Mouse (Mus musculus) CD8-positive naive resting alpha-beta T cell, adult 2 months (primary cell): ENCODE results near the gene T2.

ENCODE experiments used
- DNase-seq, 2 experiments: peaks; one replicate each; pipeline ENCODE4 v3.0.0; 2022; ENCODE audit warnings: low read depth in 2 of 2, low spot score in 2 of 2

Gene T2

DNA sequence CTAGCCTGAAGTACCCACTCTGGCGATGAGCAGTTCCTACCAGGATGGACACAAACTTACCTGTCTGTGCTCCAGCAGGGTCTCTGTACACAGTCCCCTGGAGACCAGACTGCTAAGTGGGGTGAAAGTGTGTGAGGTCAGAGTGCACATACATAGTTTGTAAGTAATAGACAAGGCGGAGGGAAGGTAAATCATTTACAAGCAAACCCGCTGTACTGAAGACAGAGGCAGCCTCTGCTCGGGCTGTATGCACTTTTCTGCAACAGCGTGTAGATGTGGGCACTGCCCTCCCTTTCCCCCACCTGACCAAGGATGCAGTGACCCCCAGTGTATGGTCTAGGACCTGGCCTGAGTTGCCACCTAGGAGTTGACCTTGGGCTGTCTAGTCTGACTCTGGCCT is 57.9 kb downstream of the T2 start:
- no peak for DNase-seq

DNA sequence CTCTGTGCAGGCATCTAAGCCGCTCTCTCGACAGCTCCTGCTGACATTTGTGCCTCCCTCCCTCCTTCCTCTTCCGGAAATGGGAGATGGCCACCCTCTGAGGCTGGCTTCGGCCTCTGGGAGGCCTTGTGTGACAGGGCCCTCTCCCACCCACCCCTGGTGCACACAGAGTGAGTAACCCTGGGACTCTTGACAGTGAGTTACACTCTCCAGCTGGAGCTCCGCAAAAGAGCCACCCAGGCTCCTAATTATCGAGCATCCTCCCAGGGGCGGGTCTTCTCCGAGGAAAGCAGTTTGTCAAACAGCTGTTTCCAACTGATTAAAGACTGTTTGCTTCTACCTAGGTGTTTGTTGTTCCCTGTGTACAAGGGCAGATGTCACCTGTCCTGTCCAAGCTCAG is 59.7 kb downstream of the T2 start:
- DNase-seq, result no peak

DNA sequence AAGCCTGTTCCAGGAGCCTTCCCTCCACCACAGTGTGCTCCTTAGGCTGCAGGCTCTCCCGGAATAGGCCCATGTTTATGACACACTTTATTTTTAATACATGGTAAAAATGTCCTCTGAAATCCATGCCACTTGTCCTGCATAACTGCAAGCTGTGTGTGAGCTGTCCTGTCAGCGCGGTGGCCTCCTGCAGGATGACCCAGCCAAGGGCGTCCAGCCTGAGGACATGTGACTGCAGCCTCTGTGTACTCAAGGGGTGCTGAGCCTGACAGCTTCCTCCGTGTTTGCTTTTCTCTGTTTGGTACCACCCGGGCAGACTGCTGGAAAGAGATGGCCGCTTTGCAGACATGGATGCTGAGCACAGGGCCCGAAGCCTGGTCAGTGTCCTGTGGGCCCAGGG is 61.1 kb downstream of the T2 start:
- DNase-seq, result no peak

DNA sequence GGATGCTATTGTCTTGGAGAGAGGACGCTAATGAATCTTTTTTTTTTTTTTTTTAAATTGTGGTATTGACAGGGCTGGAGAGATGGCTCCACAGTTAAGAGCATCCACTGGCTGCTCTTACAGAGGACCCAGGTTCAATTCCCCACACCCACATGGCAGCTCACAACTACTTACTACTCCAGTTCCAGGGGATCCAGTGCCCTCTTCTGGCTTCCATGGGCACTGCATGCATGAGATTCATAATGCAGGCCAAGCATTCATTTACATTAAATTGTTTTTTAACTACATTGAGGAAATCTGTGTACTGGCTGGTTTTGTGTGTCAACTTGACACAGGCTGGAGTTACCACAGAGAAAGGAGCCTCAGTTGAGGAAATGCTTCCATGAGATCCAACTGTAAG is 64.9 kb downstream of the T2 start:
- no peak for DNase-seq

DNA sequence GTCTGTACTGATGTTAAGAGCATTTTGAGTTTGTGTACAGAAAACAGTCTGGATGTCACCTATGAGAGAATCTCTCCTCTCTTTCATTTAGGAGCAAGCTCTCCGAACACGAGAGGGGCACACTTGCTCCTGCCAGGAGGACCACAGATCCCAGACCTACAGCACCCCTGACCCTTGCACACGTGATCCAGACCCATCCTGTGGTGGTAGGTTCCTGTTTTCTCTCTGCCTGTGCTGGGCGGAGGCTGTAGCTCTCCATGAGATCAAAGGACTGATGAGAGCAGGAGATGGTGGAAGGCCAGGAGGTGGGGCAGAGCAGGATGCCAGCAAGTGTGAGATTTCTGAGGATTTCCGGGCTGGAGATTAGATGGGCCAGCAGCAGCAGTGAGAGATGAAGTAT is 65.7 kb downstream of the T2 start:
- DNase-seq, result no peak

DNA sequence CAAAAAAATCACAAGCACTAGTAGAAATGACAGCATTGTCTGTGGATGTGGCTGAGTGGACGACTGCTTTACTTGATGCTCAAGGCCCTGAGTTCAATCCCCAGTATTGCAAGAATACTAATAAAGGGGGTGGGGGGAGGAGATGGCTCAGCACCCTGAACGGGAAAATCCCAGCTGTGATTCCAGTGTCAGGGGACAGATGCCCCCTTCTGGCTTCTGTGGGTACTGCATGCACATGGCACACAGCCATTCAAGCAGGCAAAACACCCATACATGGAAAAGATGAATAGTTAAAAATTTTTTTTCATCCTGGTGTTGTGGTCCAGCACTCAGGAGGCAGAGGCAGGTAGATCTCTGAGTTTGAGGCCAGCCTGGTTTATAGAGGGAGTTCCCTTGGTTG is 67.5 kb downstream of the T2 start:
- DNase-seq, result peak; percentile 7 to 24

DNA sequence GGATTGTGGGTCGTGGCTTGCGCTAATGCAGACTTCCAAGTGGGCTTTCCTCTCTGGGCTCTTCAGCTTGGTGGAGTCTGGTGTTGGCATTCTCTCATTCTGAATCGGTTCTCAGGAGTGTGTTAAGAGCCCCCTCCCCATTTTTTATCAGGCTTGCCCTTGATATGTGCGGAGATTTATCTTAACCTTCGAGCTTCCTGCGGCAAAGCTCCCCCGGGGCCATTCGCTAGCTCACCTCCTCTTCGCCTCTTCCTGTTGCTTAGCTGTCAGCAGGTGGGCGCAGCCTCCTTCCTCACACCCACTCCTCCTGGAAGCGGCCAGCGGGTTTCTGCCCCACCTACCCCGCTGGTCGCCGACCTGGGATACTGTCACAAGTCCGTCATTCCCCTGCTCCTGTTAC is 73.6 kb downstream of the T2 start:
- no peak for DNase-seq

DNA sequence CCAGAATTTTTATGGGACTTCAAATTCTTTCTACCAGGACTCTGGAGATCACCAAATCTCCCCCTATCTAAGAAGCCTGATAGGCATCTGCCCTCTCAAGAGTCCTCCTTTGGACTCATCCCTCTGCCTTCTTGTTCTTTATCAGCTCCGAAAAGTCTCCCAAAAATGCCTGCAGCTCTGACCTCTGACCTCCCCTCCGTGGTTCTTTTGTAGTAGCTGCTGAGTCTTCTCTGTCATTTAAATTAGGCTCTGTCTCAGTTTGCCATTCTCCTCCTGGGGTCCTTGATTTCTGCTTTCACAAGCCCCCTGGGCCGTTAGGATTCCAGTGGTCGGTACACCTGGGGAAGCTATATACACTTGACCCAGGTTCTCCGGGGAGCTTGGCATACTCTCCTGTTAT is 74.1 kb downstream of the T2 start:
- DNase-seq, result no peak

DNA sequence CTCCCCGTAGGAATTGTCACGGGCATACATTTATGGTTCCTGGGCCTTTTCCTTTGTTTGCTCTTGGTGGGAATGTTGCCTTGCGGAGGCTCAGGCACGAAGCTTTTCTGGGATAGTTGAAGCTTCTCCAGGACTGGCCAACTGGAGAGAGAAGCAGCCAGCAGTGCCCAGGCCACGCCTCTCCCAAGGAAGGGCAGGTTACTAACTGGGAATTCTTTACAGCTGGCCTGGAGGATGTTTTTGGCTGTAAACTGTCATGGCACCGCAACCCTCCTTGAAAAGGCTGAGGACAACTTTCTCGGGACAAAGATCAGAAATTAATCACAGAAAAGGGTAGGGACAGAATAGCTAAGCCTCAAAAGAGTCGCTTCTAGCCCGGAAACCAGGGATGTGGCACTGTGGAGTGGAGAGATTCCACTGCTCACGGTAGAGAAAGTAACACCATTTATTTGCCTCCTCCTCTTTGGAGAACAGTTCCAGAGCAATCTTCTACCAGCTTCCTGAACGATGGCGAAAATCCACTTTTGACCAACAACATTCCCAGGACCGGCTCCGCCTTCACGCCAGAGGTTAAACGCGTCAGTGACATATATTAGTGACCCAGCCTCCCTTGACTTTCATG is 76.5 kb downstream of the T2 start:
- DNase-seq, result no peak

DNA sequence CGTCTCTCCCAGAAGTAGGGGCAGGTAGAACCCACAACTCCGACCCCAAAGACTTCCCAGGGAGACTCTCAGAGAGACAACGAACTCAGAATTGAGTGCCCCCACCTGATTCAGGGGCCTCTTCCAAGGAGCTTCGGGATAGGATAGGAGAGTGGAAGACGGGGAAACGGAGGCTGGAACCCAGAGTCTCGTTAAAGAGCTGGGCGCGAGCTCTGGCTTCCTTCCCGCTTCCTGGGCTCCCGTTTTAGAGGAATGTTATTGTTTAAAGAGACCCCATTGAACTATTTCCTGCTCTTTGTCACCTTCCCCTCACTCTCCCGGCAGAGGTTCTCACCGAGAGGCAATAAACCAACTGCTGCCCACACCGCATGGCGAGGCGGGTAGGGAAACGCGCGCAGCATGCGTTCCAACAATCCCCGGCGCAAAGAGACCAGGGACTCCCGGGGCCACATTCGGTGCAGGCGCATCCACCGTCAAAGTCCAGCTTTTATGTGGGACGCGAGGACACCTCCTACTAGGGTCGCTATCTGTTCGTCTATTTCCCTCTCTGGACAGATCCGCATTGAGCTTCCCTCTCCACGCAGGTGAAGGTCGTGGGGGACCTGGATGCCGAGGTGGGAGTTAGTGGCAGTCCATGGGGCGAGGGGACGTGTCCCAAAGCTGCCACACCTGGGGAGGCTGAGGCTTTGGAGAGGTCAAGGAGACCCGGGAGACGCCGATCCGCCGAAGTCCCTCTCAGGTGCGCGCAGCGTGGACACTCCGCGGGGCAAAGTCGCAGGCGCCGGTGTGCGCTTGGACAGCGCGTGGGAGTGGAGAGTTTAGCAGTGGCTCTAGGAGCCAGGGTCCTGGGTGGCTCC is 77.6 kb downstream of the T2 start:
- DNase-seq, result no peak

DNA sequence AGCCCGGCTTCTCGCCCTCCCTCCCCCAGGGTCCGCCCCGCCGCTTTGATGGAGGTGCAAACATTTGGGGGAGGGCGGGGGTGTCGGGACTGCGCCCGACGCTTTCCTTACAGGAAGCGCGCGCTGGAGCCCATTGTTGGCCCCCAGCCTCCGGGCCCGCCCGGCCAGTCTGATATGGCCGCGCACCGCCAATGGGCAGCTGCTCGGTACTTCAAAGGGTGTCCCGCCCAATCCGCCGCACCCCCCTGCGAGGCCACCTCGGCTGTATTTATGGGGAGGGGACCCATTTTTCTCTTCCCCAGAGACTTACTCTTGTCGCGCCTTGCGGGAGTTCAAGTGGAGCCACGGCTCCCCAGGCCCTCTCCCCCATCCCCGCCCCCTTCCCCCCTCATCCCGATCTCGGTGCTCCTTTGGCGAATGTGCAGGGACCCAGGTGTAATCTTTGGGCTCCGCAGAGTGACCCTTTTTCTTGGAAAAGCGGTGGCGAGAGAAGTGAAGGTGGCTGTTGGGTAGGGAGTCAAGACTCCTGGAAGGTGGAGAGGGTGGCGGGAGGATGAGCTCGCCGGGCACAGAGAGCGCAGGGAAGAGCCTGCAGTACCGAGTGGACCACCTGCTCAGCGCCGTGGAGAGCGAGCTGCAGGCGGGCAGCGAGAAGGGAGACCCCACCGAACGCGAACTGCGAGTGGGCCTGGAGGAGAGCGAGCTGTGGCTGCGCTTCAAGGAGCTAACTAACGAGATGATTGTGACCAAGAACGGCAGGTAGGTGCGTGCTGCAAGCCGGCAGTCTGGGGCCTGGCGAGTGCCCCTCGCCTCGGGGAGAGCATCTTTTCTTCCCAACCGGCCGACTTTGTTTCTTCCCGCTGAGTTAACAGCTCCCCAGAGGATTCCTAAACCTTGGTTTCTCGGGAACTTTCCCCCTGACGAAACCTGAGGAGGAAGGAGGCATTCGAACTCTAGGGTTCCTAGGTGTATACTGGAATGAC is 78.5 kb downstream of the T2 start, which contains the start of gene T:
Gene T, plus strand, starts transcription at position 446 of the 983 bp plus-strand sequence.
- DNase-seq, result no peak

DNA sequence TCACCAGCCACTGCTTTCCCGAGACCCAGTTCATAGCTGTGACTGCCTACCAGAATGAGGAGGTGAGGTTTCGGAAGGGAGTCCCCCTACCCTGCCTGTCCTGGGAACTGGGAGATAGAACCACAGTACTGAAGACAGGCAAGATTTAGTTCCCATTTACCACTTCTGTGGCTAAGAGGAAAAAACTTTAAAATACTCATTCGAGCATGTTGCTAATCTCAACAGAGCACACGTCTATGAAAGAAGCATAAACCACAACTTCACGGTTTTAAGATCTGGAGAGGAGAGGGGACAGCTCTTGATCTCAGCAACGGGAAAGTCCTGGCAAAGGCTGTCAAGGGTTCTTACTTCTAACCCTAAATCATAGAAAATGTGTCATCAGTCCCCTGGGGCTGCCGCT is 80.4 kb downstream of the T2 start:
- DNase-seq, result no peak

DNA sequence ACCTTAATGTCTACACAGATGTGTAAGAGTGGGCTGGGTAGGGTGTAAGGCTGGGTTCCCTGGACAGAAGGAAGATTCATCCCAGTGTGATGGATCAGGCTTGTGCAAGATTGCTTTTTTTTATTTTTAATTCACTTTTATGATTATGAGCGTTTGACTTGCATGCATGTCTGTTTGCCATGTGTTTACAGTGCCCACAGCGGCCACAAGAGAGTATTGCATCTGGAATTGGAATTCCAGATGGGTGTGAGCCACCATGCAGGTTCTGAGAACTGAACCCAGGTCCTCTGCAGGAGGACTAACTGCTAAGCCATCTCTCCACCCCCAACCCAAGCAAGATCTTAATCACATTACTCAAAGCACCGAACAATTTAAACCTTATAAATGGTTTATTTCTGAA is 88.3 kb downstream of the T2 start:
- DNase-seq, result no peak

DNA sequence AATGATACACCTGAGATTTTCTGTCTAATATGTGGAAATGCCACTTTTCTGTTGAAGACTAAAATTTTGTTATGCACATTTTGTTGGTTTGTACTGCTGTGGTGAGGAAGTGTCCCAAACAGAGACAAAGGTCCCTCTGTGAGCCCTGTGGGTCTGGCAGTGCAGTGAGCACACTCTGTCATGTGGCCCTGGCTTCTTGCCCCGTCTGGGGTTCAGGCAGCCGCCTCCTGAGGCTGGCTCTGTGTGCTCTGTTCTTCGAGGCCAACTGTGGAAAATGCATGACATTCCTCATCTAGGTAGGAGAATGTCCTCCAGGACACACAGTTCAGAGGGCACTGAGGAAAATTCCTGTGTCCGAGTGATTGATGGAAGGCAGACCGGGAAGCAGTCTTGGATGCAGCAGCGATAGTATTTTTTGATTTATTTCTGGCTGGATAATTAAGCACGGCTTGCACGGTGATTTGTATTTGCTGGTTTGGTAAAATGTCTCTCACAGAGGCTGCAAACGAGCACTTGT is 91.9 kb downstream of the T2 start:
- DNase-seq, result no peak

DNA sequence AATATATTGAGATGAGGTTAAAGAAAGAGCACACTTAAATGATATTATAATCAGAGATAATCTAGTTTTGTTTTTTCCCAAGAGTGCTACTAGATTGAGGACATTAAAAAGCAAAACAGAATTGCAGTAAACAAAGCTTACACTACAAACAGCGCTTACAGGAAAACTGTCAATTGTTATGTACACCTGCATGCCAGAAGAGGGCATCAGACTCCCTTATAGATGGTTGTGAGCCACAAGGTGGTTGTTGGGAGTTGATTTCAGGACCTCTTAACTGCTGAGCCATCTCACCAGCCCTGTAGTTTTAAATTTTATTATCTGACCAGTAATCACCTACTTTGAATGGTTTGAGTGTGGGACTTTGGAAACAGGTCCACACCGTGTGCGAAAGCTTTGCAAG is 92.5 kb downstream of the T2 start:
- DNase-seq, result no peak

DNA sequence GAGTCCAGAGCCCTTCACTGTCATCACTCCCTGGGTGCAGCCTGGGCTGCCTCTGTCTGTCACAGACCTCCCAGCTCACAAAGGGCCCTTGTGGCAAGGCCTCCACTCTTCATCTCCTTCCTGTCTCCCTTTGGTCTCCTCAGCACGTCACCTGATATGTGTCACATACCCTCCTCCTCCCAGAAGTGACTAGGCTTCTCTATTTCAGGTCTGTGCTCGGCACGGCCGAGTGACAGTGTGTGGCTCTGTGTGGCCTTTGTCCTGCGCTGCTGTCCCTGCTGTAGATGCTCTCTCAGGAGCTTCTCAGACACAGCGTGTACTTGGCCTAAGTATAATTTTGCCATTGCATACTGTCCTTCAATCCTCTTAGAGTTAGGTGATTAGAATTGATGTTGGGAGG is 99.4 kb downstream of the T2 start:
- no peak for DNase-seq

DNA sequence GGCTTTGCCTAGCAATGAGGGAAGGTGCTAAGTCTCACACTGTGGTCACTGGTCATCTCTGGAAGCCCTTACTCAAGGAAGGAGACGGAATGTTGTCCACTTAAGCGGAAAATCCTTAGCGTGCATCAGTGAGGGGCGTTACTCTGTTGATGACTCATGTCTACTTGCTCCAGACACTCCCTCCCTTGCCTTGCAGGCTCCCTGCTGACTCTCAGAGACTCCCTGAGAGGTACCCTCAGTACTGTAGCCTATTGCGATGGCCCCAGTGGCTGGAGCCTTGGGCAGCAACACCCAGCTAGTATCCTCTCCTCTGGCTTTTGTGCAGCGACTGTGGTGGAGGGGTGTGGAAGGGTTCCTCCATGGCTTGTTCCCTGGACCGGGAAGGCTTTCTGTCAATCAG is 99.8 kb downstream of the T2 start:
- DNase-seq, result no peak

DNA sequence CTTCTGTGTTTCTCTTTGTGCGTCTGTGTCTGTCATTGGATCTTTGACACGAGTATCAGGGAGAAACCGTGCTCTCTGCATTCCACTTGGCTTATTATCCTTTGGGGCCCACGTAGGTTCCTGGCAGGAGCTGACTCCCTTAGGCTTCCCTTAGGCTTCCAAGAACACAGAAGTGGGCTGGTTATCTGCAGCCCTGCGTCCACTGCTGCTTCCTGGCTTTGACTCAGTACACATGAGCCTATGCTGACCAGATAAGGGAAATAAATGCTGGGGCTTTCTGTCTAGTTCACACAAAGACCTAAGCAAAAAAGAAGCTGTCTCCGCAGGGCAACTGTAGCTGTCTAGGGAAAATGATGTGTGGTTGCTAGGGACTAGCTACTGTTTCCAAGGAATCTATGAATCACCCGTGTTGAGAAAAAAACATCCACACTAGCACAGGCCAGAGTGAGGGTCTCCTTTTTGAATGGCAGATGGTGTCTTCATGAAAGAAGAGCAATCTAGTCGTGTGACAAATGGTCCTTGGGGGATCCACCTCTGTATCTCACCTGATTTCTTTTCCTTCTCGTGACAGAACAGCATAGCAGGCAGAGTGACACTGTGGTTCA is 101.2 kb downstream of the T2 start:
- DNase-seq, result no peak

DNA sequence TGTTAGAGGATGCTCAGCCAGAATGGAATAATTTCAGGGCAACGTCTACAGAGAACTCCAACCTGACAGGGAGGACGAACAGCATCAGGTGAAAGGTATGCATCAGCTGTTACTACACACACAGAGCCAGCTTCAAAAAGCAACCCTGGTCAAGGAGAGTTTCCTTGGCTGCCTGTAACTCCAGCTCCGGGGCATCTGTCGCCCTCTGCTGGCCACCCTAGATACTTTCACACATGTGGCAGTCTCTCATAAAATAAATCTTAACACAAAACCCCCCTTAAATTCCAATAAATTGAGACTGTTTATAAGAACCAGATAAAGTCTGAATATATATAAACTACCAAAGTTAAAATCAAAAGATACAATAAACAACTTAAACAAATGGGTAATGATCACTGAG is 105.8 kb downstream of the T2 start:
- peak in 1 of 2 experiments; percentile 37 for DNase-seq

DNA sequence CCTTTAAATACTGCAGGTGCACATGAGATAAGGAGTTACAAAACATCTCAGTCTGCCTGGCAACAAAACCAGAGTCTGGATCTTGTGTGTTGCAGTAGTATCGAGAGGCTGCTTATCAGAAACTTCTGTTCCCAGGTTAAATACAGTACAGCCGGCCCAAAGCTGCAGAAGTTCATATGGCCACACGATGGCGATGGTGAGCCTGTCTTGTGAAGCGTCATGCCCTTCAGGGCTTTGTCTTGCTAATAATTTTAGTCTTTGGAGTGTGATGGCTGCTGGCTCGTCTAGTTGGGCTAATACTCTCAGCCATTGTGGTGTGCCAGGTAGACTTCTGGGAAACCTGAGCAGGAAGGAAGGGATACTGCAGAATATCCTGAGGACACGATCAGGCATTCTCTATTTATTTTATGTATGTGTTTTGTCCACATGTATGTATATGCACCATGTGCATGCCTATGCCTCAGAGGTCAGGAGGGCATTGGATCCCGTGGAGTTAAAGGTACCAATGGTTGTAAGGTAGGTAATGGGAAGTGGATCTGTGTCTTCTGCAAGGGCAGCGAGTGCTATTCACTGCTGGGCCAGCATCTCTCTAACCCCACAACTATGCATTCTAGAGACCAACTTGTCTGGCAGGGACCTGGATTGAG is 107.8 kb downstream of the T2 start:
- DNase-seq, result peak; percentile 9 to 35

DNA sequence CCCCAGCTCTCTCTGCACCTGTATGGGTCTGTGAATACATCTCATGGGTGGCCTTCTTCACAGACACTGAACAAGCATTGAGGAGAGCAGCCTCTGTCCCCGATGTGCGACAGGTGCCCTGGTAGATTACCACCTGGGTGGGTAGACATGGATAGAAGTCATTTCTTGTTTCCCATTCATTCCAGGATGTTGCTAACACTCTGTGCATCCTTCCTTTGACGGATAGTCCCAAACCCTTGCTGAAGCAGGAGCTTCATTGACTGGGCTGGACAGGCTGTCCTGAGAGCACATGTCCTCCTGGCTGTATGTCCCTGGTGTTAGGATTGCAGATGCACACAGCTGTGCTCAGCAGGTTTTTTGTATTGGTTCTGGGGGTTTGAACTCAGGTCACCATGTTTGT is 112.0 kb downstream of the T2 start:
- DNase-seq, result no peak
